Mouse (Mus musculus): Measurements from ENCODE around the gene Ppp4r1. TPM values are rescaled to one million over a fixed set of nuclear protein-coding genes. Genes with fewer than 3 reads are reported as not detected.

The Ppp4r1 gene
- total and polyA plus RNA-seq, 3 experiments = 21.8 to 313 (median 34.3) TPM

GRCm38 (mm10) chr17:65857617-65858016, 75.2 kb downstream of the Ppp4r1 start (continued):
- peak; percentile 56; the same call in 1 of the 2 replicates for TF ChIP-seq MAFK (IDR thresholded peaks at IDR 0.05; ENCODE audit: borderline replicate concordance, low read depth, low read length)
- no peak for TF ChIP-seq CHD1 (IDR thresholded peaks at IDR 0.05; ENCODE audit: low read depth, low read length)
- TF ChIP-seq MXI1 (IDR thresholded peaks at IDR 0.05; ENCODE audit: low read depth, low read length) = peak; percentile 60; the same call in 1 of the 2 replicates
- no peak for TF ChIP-seq TBP (IDR thresholded peaks at IDR 0.05; ENCODE audit: low read depth, low read length)
- TF ChIP-seq GATA1 (IDR thresholded peaks at IDR 0.05; ENCODE audit: low read depth, low read length) = peak; percentile 95
- peak; percentile 66 for TF ChIP-seq TAL1 (IDR thresholded peaks at IDR 0.05; ENCODE audit: low read length)
- TF ChIP-seq ZNF384 (IDR thresholded peaks at IDR 0.05; ENCODE audit: low read depth, low read length) = no peak
- TF ChIP-seq ELF1 (IDR thresholded peaks at IDR 0.05; ENCODE audit: low read depth, low read length) = no peak
- no peak for TF ChIP-seq ZMIZ1 (IDR thresholded peaks at IDR 0.05; ENCODE audit: low read depth, low read length)
- no peak for TF ChIP-seq GABPA (IDR thresholded peaks at IDR 0.05; ENCODE audit: low read depth, low read length)
- TF ChIP-seq HCFC1 (IDR thresholded peaks at IDR 0.05; ENCODE audit: low read depth, low read length) = peak; percentile 56
- peak; percentile 95 for TF ChIP-seq TCF12 (IDR thresholded peaks at IDR 0.05; ENCODE audit: low read depth, low read length)
- TF ChIP-seq CHD2 (IDR thresholded peaks at IDR 0.05; ENCODE audit: low read length) = no peak; the same call in 1 of the 2 replicates
- TF ChIP-seq BHLHE40 (IDR thresholded peaks at IDR 0.05; ENCODE audit: borderline replicate concordance, low read depth, low read length) = peak; percentile 52; the same call in 1 of the 2 replicates
- no peak for TF ChIP-seq UBTF (IDR thresholded peaks at IDR 0.05; ENCODE audit: borderline replicate concordance, insufficient read depth, low read depth, low read length)

- H3K27ac ChIP-seq (ENCODE audit: control insufficient read depth, low read depth, low read length) = no peak overlapping the region
- H3K36me3 ChIP-seq (ENCODE audit: control insufficient read depth in 1 of 2, insufficient read depth in 2 of 2, low read length in 2 of 2) = peaks cover 3 to 12% of the 10 kb centered on the region in 2 experiments; a peak in 3 of 4 replicates
- no peaks in the 10 kb centered on the region for H3K27me3 ChIP-seq (ENCODE audit: control insufficient read depth in 1 of 2, insufficient read depth in 2 of 2, low read length in 2 of 2)
- 0 out of 6 replicates have a peak, but pooled peaks of 1 of the 3 experiments have one; percentile 7 for TF ChIP-seq CTCF (IDR thresholded peaks at IDR 0.05 in 2 of 3, conservative IDR thresholded peaks at IDR 0.05 in 1 of 3; ENCODE audit: control insufficient read depth in 1 of 3, insufficient read depth in 1 of 3, low read depth in 2 of 3, low read length in 3 of 3, poor library complexity in 1 of 3, severe bottlenecking in 1 of 3)
- no peak for TF ChIP-seq MYC (IDR thresholded peaks at IDR 0.05; ENCODE audit: low read depth, low read length)
- peaks cover 9 to 11% of the 10 kb centered on the region in 2 experiments for H3K4me1 ChIP-seq (ENCODE audit: control insufficient read depth in 1 of 2, insufficient read depth in 2 of 2, low read length in 2 of 2)
- H3K9me3 ChIP-seq (replicated peaks; ENCODE audit: insufficient read depth, low read length) = no peaks in the 10 kb centered on the region
- H3K4me3 ChIP-seq (ENCODE audit: control insufficient read depth in 1 of 2, insufficient read depth in 1 of 2, low read depth in 2 of 2, low read length in 2 of 2) = no peak overlapping the region
- peaks cover 1% of the 10 kb centered on the region; the same call in 1 of the 2 replicates for H3K79me2 ChIP-seq (ENCODE audit: control insufficient read depth, insufficient read depth, low read length, poor library complexity)
- DNase-seq (ENCODE audit: low read depth, low spot score) = no peak
- no peak overlapping the region for H3K9ac ChIP-seq (ENCODE audit: control insufficient read depth, low read depth, low read length, poor library complexity, severe bottlenecking)
These were observed 80.2 kb downstream of the Ppp4r1 start for GRCm38 (mm10) chr17:65862579-65862978.

GRCm38 (mm10) chr17:65863830-65864229, 81.5 kb downstream of the Ppp4r1 start:
- no peaks in the 10 kb centered on the region for H3K9me3 ChIP-seq (replicated peaks; ENCODE audit: insufficient read depth, low read length)
- TF ChIP-seq ZNF384 (IDR thresholded peaks at IDR 0.05; ENCODE audit: low read depth, low read length) = no peak
- no peak for TF ChIP-seq TAL1 (IDR thresholded peaks at IDR 0.05; ENCODE audit: low read length)
- TF ChIP-seq USF2 (IDR thresholded peaks at IDR 0.05; ENCODE audit: borderline replicate concordance in 1 of 2, insufficient read depth in 1 of 2, low read depth in 1 of 2, low read length in 2 of 2) = no peak
- peaks cover 1% of the 10 kb centered on the region; the same call in 1 of the 2 replicates for H3K79me2 ChIP-seq (ENCODE audit: control insufficient read depth, insufficient read depth, low read length, poor library complexity)
- no peak overlapping the region for H3K9ac ChIP-seq (ENCODE audit: control insufficient read depth, low read depth, low read length, poor library complexity, severe bottlenecking)
- no peak overlapping the region for H3K4me3 ChIP-seq (ENCODE audit: control insufficient read depth in 1 of 2, insufficient read depth in 1 of 2, low read depth in 2 of 2, low read length in 2 of 2)
- H3K27ac ChIP-seq (ENCODE audit: control insufficient read depth, low read depth, low read length) = no peak overlapping the region
- peaks cover 3% of the 10 kb centered on the region in 2 experiments; a peak in 2 of 4 replicates for H3K36me3 ChIP-seq (ENCODE audit: control insufficient read depth in 1 of 2, insufficient read depth in 2 of 2, low read length in 2 of 2)
- no peaks in the 10 kb centered on the region for H3K27me3 ChIP-seq (ENCODE audit: control insufficient read depth in 1 of 2, insufficient read depth in 2 of 2, low read length in 2 of 2)
- H3K4me1 ChIP-seq (ENCODE audit: control insufficient read depth in 1 of 2, insufficient read depth in 2 of 2, low read length in 2 of 2) = peaks cover 0 to 3% of the 10 kb centered on the region in 2 experiments; a peak in 1 of 4 replicates
- DNase-seq (ENCODE audit: low read depth, low spot score) = no peak

Measured in MEL (cell line).